Mouse (Mus musculus) lung, embryonic 16.5 days (tissue): Measurements from ENCODE around the gene Polk. TPM values are rescaled to one million over a fixed set of nuclear protein-coding genes. Genes with fewer than 3 reads are reported as not detected.

Source experiments
- ATAC-seq: fragments of 200-750 bp; cut with Nextera tagmentation; 2 replicates; pipeline ENCODE4 v1.8.0; 2017; ENCODE audit warnings: low read depth, mild to moderate bottlenecking, moderate library complexity
- H3K27ac ChIP-seq: fragments of 300-500 bp; sonication (generic); 2 replicates; pipeline ENCODE4 v1.5.1; 2014; ENCODE audit warnings: mild to moderate bottlenecking, control low read depth, low read length
- H3K27me3 ChIP-seq: fragments of 300-500 bp; sonication (generic); 2 replicates; pipeline ENCODE4 v1.6.1; 2014; ENCODE audit warnings: low read depth, low read length, mixed read lengths; ENCODE audit not compliant: control insufficient read depth, insufficient read depth
- H3K36me3 ChIP-seq: fragments of 300-500 bp; sonication (generic); 2 replicates; pipeline ENCODE4 v1.6.1; 2014; ENCODE audit warnings: low read length; ENCODE audit not compliant: control insufficient read depth, insufficient read depth
- H3K4me1 ChIP-seq: fragments of 300-500 bp; sonication (generic); replicated peaks from 2 replicates; pipeline ENCODE4 v1.6.1; 2014; ENCODE audit warnings: low read length, mixed read lengths; ENCODE audit not compliant: control insufficient read depth, insufficient read depth
- H3K4me2 ChIP-seq: fragments of 300-500 bp; sonication (generic); 2 replicates; pipeline ENCODE4 v1.6.1; 2014; ENCODE audit warnings: low read depth, low read length, control low read depth
- H3K4me3 ChIP-seq: fragments of 300-500 bp; sonication (generic); 2 replicates; pipeline ENCODE4 v1.5.1; 2014; ENCODE audit warnings: mild to moderate bottlenecking, low read length, control low read depth
- H3K9ac ChIP-seq: fragments of 300-500 bp; sonication (generic); 2 replicates; pipeline ENCODE4 v1.6.1; 2014; ENCODE audit warnings: low read length, control low read depth
- H3K9me3 ChIP-seq: fragments of 300-500 bp; sonication (generic); 2 replicates; pipeline ENCODE4 v1.6.1; 2016; ENCODE audit warnings: low read length; ENCODE audit not compliant: control insufficient read depth
- WGBS: fragments of 180-500 bp; shearing (Covaris S2); extraction: QIAGEN DNeasy Blood & Tissue Kit; methylation state at CpG from one replicate; pipeline ENCODE4 v1.1.7; 2014; 5-methylcytosine and 5-hydroxymethylcytosine counted together
- polyA plus RNA-seq: library from polyadenylated mRNA; unstranded; fragments of >200 nt; fragmentation: Nextera tagmentation; extraction: Ambion mirVana; gene quantifications from 2 replicates; pipeline ENCODE4 v1.2.1, GENCODE M21; 2015

Gene Polk
- polyA plus RNA-seq, 1 experiment from 2014 or later = 9.9 TPM

GRCm38 (mm10) chr13:96490433-96490832 is 51.9 kb downstream of the Polk start, which contains the start of gene Gm17622:
Gm17622 (plus strand) TSS chr13:96490733.
- Histone ChIP-seq H3K4me2 (no peak within 1 kb of the TSS), H3K27me3 (no peaks in the 10 kb centered on the region), H3K4me1 (no peaks in the 10 kb centered on the region), H3K9ac (no peak within 1 kb of the TSS), H3K36me3 (peaks cover 4% of the 10 kb centered on the region), H3K27ac (no peak within 1 kb of the TSS), H3K4me3 (no peak within 1 kb of the TSS), H3K9me3 (0 out of 2 replicates have a peak, but pooled peaks cover under 1% of the 10 kb centered on the region)
- no peak for ATAC-seq
- WGBS = 95% methylated on average over 3 of the region's 3 CpGs

DNA sequence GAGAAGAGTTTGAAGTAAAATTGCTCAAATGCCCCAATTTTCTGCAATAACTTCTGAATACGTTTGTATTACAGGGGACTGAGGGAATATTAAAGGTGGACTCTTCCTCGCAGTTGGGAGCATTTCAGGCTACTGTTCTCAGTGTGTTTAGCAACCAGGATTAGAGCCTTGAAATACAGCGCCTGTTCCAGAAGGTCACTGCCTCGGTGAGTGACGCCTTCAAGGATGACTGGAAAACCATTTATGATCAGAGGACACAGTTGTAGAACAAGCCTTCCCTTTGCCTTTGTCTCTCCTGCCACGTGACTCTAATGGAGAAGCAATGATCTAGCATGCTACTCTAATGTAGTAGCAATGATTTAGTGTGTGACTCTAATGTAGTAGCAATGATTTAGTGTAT is 54.4 kb downstream of the Polk start:
- Histone ChIP-seq H3K36me3 (peaks cover 11% of the 10 kb centered on the region), H3K9ac (no peak overlapping the region), H3K9me3 (0 out of 2 replicates have a peak, but pooled peaks cover 2% of the 10 kb centered on the region), H3K27me3 (no peaks in the 10 kb centered on the region), H3K4me3 (no peak overlapping the region), H3K27ac (no peak overlapping the region), H3K4me1 (no peaks in the 10 kb centered on the region), H3K4me2 (no peak overlapping the region)
- WGBS = 91% methylated on average over 6 of the region's 6 CpGs
- no peak for ATAC-seq

DNA sequence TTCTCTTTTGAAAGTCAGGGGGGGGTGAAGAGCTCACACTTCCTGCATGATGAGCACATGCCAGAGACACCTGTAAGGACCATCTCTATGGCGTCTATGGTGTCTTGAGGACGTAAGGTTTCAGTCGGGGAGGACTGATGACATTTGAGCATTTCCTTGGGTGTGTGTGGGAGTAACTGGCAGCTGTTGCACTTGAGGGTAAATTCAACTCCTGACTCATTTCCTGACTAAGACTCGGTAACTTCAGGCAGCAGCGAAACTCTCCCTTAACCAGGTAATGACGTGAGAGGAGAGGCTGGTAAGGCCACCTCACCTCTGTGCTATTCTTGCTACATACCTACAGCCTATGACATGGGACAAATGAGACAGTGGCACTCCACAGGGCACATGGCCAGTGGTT is 55.1 kb downstream of the Polk start:
- WGBS = 77% methylated on average over 6 of the region's 6 CpGs
- ATAC-seq = no peak
- no peaks in the 10 kb centered on the region for H3K4me1 ChIP-seq
- H3K9ac ChIP-seq = no peak overlapping the region
- 0 out of 2 replicates have a peak, but pooled peaks cover 2% of the 10 kb centered on the region for H3K9me3 ChIP-seq
- H3K36me3 ChIP-seq = peaks cover 11% of the 10 kb centered on the region
- H3K27ac ChIP-seq = no peak overlapping the region
- no peak overlapping the region for H3K4me3 ChIP-seq
- H3K4me2 ChIP-seq = no peak overlapping the region
- no peaks in the 10 kb centered on the region for H3K27me3 ChIP-seq

GRCm38 (mm10) chr13:96478991-96479390 is 63.4 kb downstream of the Polk start:
- no peaks in the 10 kb centered on the region for H3K9me3 ChIP-seq
- WGBS = 96% methylated on average over 1 of the region's 1 CpGs
- no peaks in the 10 kb centered on the region for H3K27me3 ChIP-seq
- H3K4me2 ChIP-seq = no peak overlapping the region
- no peak overlapping the region for H3K9ac ChIP-seq
- no peak for ATAC-seq
- no peak overlapping the region for H3K4me3 ChIP-seq
- no peak overlapping the region for H3K27ac ChIP-seq
- peaks cover 4% of the 10 kb centered on the region; the same call in 1 of the 2 replicates for H3K36me3 ChIP-seq
- no peaks in the 10 kb centered on the region for H3K4me1 ChIP-seq

DNA sequence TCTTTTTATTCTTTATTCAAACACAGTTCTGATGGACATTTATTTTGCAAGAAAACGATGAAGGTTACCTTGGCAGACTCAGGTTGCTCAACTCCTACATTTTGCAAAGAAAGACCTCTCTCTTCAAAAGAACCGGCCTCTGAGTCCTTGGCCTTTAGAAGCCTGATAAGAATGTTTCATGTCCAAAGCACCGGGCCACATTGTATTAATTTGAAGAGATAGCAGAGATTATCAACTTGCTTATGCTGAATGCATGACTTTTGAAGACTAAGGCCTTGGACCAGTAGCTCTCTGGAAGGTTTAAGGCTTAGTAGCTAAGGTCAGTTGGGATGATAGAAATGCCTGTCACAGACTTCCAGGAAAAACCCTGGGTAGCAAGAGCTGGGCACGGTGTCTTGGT is 65.2 kb downstream of the Polk start:
- Histone ChIP-seq H3K27me3 (no peaks in the 10 kb centered on the region), H3K4me1 (no peaks in the 10 kb centered on the region; the same call in 1 of the 2 replicates), H3K4me3 (no peak overlapping the region), H3K27ac (no peak overlapping the region), H3K4me2 (no peak overlapping the region), H3K36me3 (no peaks in the 10 kb centered on the region; the same call in 1 of the 2 replicates), H3K9ac (no peak overlapping the region), H3K9me3 (no peaks in the 10 kb centered on the region)
- 79% methylated on average over 4 of the region's 4 CpGs for WGBS
- no peak for ATAC-seq

DNA sequence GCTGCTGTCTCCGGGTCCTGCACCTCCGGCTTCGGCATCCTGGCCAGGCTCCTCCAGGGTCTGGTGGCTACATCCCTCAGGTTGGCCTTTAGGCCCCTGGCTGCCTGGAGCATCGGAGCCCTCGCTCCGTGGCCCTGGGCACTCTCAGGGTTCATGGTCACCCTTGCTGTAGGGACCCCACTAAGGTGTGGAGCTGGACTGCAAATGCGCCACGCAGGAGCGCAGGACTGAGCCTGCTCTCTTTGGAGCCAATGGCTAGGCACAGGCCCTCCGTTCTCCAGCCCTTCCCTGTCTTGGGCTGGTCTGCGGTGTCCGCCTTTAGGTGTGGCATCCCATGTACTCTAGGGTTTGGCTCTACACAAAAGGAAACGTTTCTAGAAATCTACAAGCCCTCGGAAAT is 71.4 kb downstream of the Polk start, which contains the start of gene Ankdd1b:
Gene Ankdd1b, minus strand, starts transcription at position 242 of the 400 bp plus-strand sequence.
- WGBS = 77% methylated on average over 14 of the region's 14 CpGs
- no peak within 1 kb of the TSS for H3K9ac ChIP-seq
- H3K4me2 ChIP-seq = no peak within 1 kb of the TSS
- H3K36me3 ChIP-seq = no peaks in the 10 kb centered on the region
- peak within 1 kb of the TSS; percentile 74 for H3K27ac ChIP-seq
- no peak; the same call in 1 of the 2 replicates for ATAC-seq
- H3K4me3 ChIP-seq = no peak within 1 kb of the TSS
- no peaks in the 10 kb centered on the region; the same call in 1 of the 2 replicates for H3K4me1 ChIP-seq
- H3K9me3 ChIP-seq = no peaks in the 10 kb centered on the region
- H3K27me3 ChIP-seq = no peaks in the 10 kb centered on the region

GRCm38 (mm10) chr13:96470556-96470955 is 71.8 kb downstream of the Polk start:
- H3K9me3 ChIP-seq = no peaks in the 10 kb centered on the region

DNA sequence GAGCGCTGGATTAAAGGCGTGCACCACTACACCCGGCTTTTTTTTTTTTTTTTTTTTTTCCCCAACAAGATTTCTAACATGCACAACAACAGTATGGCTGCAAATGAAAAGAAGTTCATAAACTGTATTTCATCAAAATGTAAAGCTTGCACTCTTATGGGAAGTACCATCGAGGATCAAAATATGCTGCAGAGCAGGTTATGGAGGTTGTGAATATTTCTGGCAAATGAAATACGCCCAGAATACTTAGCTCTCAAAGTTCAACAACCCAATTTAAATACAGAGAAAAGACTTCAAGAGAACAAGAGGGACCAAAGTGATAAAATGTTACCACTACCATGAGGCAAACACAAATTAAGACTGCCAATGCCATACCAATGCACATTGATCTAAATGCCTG is 73.7 kb downstream of the Polk start:
- Histone ChIP-seq H3K27ac (peak overlapping the region; percentile 89), H3K4me2 (0 out of 2 replicates have a peak overlapping the region, but pooled peaks have one; percentile 1), H3K27me3 (no peaks in the 10 kb centered on the region), H3K9me3 (no peaks in the 10 kb centered on the region), H3K4me1 (no peaks in the 10 kb centered on the region; the same call in 1 of the 2 replicates), H3K9ac (no peak overlapping the region), H3K4me3 (no peak overlapping the region), H3K36me3 (no peaks in the 10 kb centered on the region)
- ATAC-seq = peak; percentile 76
- WGBS = 71% methylated on average over 5 of the region's 5 CpGs

More at GRCm38 (mm10) chr13:96470556-96470955, 71.8 kb downstream of the Polk start:
- peak; percentile 46; the same call in 1 of the 2 replicates for ATAC-seq
- no peaks in the 10 kb centered on the region for H3K36me3 ChIP-seq
- H3K27me3 ChIP-seq = no peaks in the 10 kb centered on the region
- H3K9ac ChIP-seq = no peak overlapping the region
- H3K4me2 ChIP-seq = no peak overlapping the region
- H3K4me1 ChIP-seq = no peaks in the 10 kb centered on the region; the same call in 1 of the 2 replicates
- WGBS = 40% methylated on average over 6 of the region's 6 CpGs
- no peak overlapping the region for H3K4me3 ChIP-seq
- peak overlapping the region; percentile 74 for H3K27ac ChIP-seq

GRCm38 (mm10) chr13:96465315-96465714 is 77.1 kb downstream of the Polk start:
- no peaks in the 10 kb centered on the region for H3K27me3 ChIP-seq
- H3K9ac ChIP-seq = no peak overlapping the region
- no peaks in the 10 kb centered on the region for H3K9me3 ChIP-seq
- H3K36me3 ChIP-seq = no peaks in the 10 kb centered on the region
- WGBS = 51% methylated on average over 5 of the region's 5 CpGs
- H3K4me2 ChIP-seq = no peak overlapping the region
- no peak overlapping the region for H3K4me3 ChIP-seq
- ATAC-seq = no peak
- H3K4me1 ChIP-seq = no peaks in the 10 kb centered on the region; the same call in 1 of the 2 replicates
- H3K27ac ChIP-seq = no peak overlapping the region
